Mouse (Mus musculus): ENCODE results near the gene Olfr24. TPM values are rescaled to one million over a fixed set of nuclear protein-coding genes. Genes with fewer than 3 reads are reported as not detected.
"Not testable (repeated sequence)": the region's sequence is repeated elsewhere in the genome, so short reads cannot be mapped to it uniquely, and the experiment has no call there.

Olfr24 gene
- 0.04 TPM in 1 of 2 replicates, not detected in the other for polyA plus RNA-seq (2015; fragmentation: Nextera tagmentation; extraction: Ambion mirVana)

- no peak within 1 kb of the TSS for H3K27ac ChIP-seq (replicated peaks)
- no peak for ATAC-seq (ENCODE audit: low FRiP score, low TSS enrichment)
- H3K4me3 ChIP-seq (ENCODE audit: low read depth, low read length) = no peak within 1 kb of the TSS
- no peaks in the 10 kb centered on the region for H3K36me3 ChIP-seq (ENCODE audit: control insufficient read depth, insufficient read depth, low read length)
- no peaks in the 10 kb centered on the region for H3K4me1 ChIP-seq (replicated peaks; ENCODE audit: control insufficient read depth, insufficient read depth)
- TF ChIP-seq EP300 (optimal IDR thresholded peaks at IDR 0.05) (no peak), CTCF (IDR thresholded peaks at IDR 0.05; ENCODE audit: low read depth) (no peak)
- H3K9me3 ChIP-seq (ENCODE audit: control insufficient read depth, low read length) = no peaks in the 10 kb centered on the region
- no peak within 1 kb of the TSS for H3K9ac ChIP-seq (ENCODE audit: low read length)
- no peaks in the 10 kb centered on the region for H3K27me3 ChIP-seq (ENCODE audit: control insufficient read depth, insufficient read depth, low read length)
- H3K4me2 ChIP-seq (replicated peaks; ENCODE audit: low read depth) = no peak within 1 kb of the TSS
- DNase-seq (ENCODE audit: low spot score) = no peak
These were observed at the start of gene Olfr24 for GRCm38 (mm10) chr9:18763896-18764295. Olfr24 (minus strand) TSS chr9:18763996.

GRCm38 (mm10) chr9:18785316-18785715 lies 21.5 kb upstream of the Olfr24 start:
- H3K36me3 ChIP-seq (ENCODE audit: control insufficient read depth, insufficient read depth, low read length) = no peaks in the 10 kb centered on the region
- no peak overlapping the region for H3K4me3 ChIP-seq (ENCODE audit: low read depth, low read length)
- 55% methylated on average over 7 of the region's 7 CpGs for WGBS
- H3K27ac ChIP-seq (replicated peaks) = no peak overlapping the region
- TF ChIP-seq EP300 (optimal IDR thresholded peaks at IDR 0.05) (no peak), CTCF (IDR thresholded peaks at IDR 0.05; ENCODE audit: low read depth) (no peak)
- H3K4me2 ChIP-seq (replicated peaks; ENCODE audit: low read depth) = no peak overlapping the region
- DNase-seq (ENCODE audit: low spot score) (no peak), ATAC-seq (ENCODE audit: low FRiP score, low TSS enrichment) (no peak)
- no peaks in the 10 kb centered on the region for H3K27me3 ChIP-seq (ENCODE audit: control insufficient read depth, insufficient read depth, low read length)
- no peaks in the 10 kb centered on the region for H3K4me1 ChIP-seq (replicated peaks; ENCODE audit: control insufficient read depth, insufficient read depth)
- H3K9ac ChIP-seq (ENCODE audit: low read length) = no peak overlapping the region
- no peaks in the 10 kb centered on the region for H3K9me3 ChIP-seq (ENCODE audit: control insufficient read depth, low read length)

DNA sequence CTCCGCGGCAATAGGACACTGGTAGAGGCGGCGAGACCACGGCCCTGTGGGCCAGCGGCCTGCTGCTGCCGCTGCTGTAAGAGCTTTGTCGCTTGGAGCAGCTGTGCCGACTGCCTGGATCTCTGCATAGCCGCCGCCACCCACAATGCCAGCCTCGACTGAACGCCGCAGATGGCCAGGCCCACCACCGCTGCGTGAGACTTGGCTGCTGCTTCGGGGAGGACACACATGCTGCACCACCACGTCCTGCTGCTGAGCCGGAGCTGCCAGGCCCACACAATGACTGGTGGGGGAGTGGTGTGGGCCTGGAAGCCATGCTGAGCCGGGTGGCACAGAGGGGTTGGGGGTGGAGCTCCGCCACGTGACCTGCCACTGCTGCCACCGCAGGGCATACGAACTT lies 15.7 kb upstream of the Olfr24 start:
- ATAC-seq (ENCODE audit: low FRiP score, low TSS enrichment) (no peak), DNase-seq (ENCODE audit: low spot score) (no peak)
- H3K4me1 ChIP-seq (replicated peaks; ENCODE audit: control insufficient read depth, insufficient read depth) = no peaks in the 10 kb centered on the region
- H3K4me2 ChIP-seq (replicated peaks; ENCODE audit: low read depth) = no peak overlapping the region
- H3K9ac ChIP-seq (ENCODE audit: low read length) = no peak overlapping the region
- H3K4me3 ChIP-seq (ENCODE audit: low read depth, low read length) = no peak overlapping the region
- no peaks in the 10 kb centered on the region for H3K9me3 ChIP-seq (ENCODE audit: control insufficient read depth, low read length)
- 69% methylated on average over 24 of the region's 24 CpGs for WGBS
- H3K36me3 ChIP-seq (ENCODE audit: control insufficient read depth, insufficient read depth, low read length) = no peaks in the 10 kb centered on the region
- no peaks in the 10 kb centered on the region for H3K27me3 ChIP-seq (ENCODE audit: control insufficient read depth, insufficient read depth, low read length)
- no peak for TF ChIP-seq CTCF (IDR thresholded peaks at IDR 0.05; ENCODE audit: low read depth)
- no peak for TF ChIP-seq EP300 (optimal IDR thresholded peaks at IDR 0.05)
- no peak overlapping the region for H3K27ac ChIP-seq (replicated peaks)

DNA sequence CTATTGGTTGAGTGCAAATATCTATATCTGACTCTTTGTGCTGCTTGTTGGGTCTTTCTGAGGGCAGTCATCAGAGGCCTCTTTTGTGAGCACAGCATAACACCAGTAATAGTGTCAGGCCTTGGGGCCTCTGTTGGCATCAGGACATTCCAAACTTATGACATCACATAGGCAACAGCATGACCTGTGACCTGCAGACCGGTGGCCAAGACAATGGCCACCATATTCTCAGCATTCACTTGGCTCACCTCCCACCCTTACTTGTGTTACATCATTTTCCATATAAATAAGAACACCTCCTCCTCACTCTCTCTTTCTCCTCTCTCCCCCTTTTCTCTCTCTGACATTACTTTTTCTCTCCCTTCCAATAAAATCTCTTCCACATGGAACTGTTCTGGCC lies 15.2 kb upstream of the Olfr24 start:
- Histone ChIP-seq H3K4me3 (ENCODE audit: low read depth, low read length) (no peak overlapping the region), H3K9ac (ENCODE audit: low read length) (no peak overlapping the region), H3K4me1 (replicated peaks; ENCODE audit: control insufficient read depth, insufficient read depth) (no peaks in the 10 kb centered on the region), H3K4me2 (replicated peaks; ENCODE audit: low read depth) (no peak overlapping the region), H3K36me3 (ENCODE audit: control insufficient read depth, insufficient read depth, low read length) (no peaks in the 10 kb centered on the region), H3K27ac (replicated peaks) (no peak overlapping the region), H3K27me3 (ENCODE audit: control insufficient read depth, insufficient read depth, low read length) (no peaks in the 10 kb centered on the region), H3K9me3 (ENCODE audit: control insufficient read depth, low read length) (no peaks in the 10 kb centered on the region)
- 56% methylated on average over 1 of the region's 1 CpGs for WGBS
- ATAC-seq (ENCODE audit: low FRiP score, low TSS enrichment) (no peak), DNase-seq (ENCODE audit: low spot score) (no peak)
- TF ChIP-seq EP300 (optimal IDR thresholded peaks at IDR 0.05) = no peak
- TF ChIP-seq CTCF (IDR thresholded peaks at IDR 0.05; ENCODE audit: low read depth) = no peak

GRCm38 (mm10) chr9:18755595-18755994 lies 8.2 kb downstream of the Olfr24 start:
- ATAC-seq (ENCODE audit: low FRiP score, low TSS enrichment) (no peak), DNase-seq (ENCODE audit: low spot score) (no peak)
- Histone ChIP-seq H3K9ac (ENCODE audit: low read length) (no peak overlapping the region), H3K27ac (replicated peaks) (no peak overlapping the region), H3K4me2 (replicated peaks; ENCODE audit: low read depth) (no peak overlapping the region), H3K27me3 (ENCODE audit: control insufficient read depth, insufficient read depth, low read length) (no peaks in the 10 kb centered on the region), H3K4me1 (replicated peaks; ENCODE audit: control insufficient read depth, insufficient read depth) (no peaks in the 10 kb centered on the region), H3K9me3 (ENCODE audit: control insufficient read depth, low read length) (no peaks in the 10 kb centered on the region), H3K4me3 (ENCODE audit: low read depth, low read length) (no peak overlapping the region), H3K36me3 (ENCODE audit: control insufficient read depth, insufficient read depth, low read length) (no peaks in the 10 kb centered on the region)
- TF ChIP-seq CTCF (IDR thresholded peaks at IDR 0.05; ENCODE audit: low read depth) (no peak), EP300 (optimal IDR thresholded peaks at IDR 0.05) (no peak)
- 51% methylated on average over 1 of the region's 1 CpGs for WGBS

GRCm38 (mm10) chr9:18744639-18745038 lies 19.2 kb downstream of the Olfr24 start:
- WGBS = 19% methylated on average over 5 of the region's 5 CpGs
- Histone ChIP-seq H3K4me3 (ENCODE audit: low read depth, low read length) (no peak overlapping the region), H3K36me3 (ENCODE audit: control insufficient read depth, insufficient read depth, low read length) (no peaks in the 10 kb centered on the region), H3K4me1 (replicated peaks; ENCODE audit: control insufficient read depth, insufficient read depth) (no peaks in the 10 kb centered on the region), H3K27ac (replicated peaks) (no peak overlapping the region), H3K27me3 (ENCODE audit: control insufficient read depth, insufficient read depth, low read length) (no peaks in the 10 kb centered on the region), H3K9me3 (ENCODE audit: control insufficient read depth, low read length) (no peaks in the 10 kb centered on the region), H3K9ac (ENCODE audit: low read length) (no peak overlapping the region), H3K4me2 (replicated peaks; ENCODE audit: low read depth) (no peak overlapping the region)
- no peak for ATAC-seq (ENCODE audit: low FRiP score, low TSS enrichment)
- DNase-seq (ENCODE audit: low spot score) = no peak
- TF ChIP-seq EP300 (optimal IDR thresholded peaks at IDR 0.05) (no peak), CTCF (IDR thresholded peaks at IDR 0.05; ENCODE audit: low read depth) (peak; percentile 63)

GRCm38 (mm10) chr9:18734177-18734576 lies 29.6 kb downstream of the Olfr24 start:
- H3K4me1 ChIP-seq (replicated peaks; ENCODE audit: control insufficient read depth, insufficient read depth); DNase-seq (ENCODE audit: low spot score); H3K27me3 ChIP-seq (ENCODE audit: control insufficient read depth, insufficient read depth, low read length); ATAC-seq (ENCODE audit: low FRiP score, low TSS enrichment); H3K36me3 ChIP-seq (ENCODE audit: control insufficient read depth, insufficient read depth, low read length); H3K9ac ChIP-seq (ENCODE audit: low read length); H3K4me2 ChIP-seq (replicated peaks; ENCODE audit: low read depth); H3K4me3 ChIP-seq (ENCODE audit: low read depth, low read length); H3K27ac ChIP-seq (replicated peaks); H3K9me3 ChIP-seq (ENCODE audit: control insufficient read depth, low read length): not testable (repeated sequence)
- 77% methylated on average over 2 of the region's 2 CpGs for WGBS
